Mouse (Mus musculus): ENCODE measurements around the gene Hrct1.

DNA sequence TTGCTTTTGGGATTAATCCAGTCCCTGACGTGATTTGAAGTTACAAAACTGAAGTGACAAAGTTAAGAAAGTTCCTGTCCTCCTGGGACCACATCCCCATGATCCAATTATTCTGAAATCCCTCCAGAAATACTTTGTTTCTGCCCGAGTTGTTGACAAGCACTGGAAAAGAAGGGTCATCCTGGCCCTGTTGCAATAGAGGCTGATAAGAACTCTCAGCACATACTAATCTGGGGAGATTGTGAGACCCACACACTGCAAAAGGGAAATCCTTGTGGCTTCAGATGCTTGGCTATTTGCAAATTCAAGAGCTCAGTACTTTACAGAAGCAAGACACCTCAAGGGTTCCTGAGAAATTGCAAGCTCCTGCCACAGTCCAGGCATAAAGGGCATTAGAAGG is 45.3 kb downstream of the Hrct1 start:
- TF ChIP-seq CTCF (IDR thresholded peaks at IDR 0.05; ENCODE audit: low read depth, low read length): no peak
- no peak for TF ChIP-seq POLR2AphosphoS5 (IDR thresholded peaks at IDR 0.05; ENCODE audit: insufficient replicate concordance, low read depth, low read length)
- TF ChIP-seq TAL1 (conservative IDR thresholded peaks at IDR 0.05; ENCODE audit: low read depth, low read length): no peak
- TF ChIP-seq GATA1 (IDR thresholded peaks at IDR 0.05; ENCODE audit: borderline replicate concordance, low read length): no peak
